Mouse (Mus musculus): ENCODE measurements at regions not wholly inside any gene's neighbourhood (a gene's known extent, or its start where the extent isn't known, plus 50 kb on each side); places are given as distances from the start of the nearest gene placed in this dataset.
"Not testable (repeated sequence)": the region's sequence is repeated elsewhere in the genome, so short reads cannot be mapped to it uniquely, and the experiment has no call there.

DNA sequence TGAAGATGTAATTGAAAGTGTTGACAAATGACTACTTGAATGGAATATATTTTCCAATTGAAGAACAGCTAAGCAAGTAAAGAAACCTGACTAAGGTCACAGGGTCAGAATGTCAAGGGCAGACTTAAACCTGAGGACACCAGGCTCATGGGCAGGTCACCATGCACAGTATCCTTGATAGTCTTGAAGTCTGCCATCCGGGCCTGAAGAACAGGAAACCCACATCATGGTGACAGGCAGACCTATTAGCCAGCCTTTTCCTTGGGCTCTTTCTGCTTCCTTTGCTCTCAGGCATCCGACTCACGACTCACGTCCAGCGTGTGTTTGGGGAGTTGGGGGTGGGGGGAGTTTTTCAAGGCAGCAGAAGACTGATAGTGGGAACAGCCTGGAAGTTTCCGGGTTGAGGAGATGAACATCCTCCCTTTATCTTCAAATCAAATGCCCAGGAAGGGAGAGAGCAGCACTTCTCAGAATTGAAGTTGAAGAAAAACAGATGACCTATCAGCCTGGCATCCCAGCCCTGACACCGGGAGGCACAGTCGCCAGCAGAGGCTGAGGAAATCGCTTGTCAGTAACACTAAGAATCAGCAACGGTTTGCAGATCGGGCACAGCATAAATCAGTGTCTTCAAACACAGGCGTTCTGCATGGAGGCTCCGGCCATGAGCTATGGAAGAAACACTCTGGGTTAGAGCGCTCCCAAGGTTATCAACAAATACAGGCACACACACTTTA is 163.5 kb downstream of the Opa1 start:
- DNase-seq (ENCODE audit: low spot score in 2 of 2), result no peak

DNA sequence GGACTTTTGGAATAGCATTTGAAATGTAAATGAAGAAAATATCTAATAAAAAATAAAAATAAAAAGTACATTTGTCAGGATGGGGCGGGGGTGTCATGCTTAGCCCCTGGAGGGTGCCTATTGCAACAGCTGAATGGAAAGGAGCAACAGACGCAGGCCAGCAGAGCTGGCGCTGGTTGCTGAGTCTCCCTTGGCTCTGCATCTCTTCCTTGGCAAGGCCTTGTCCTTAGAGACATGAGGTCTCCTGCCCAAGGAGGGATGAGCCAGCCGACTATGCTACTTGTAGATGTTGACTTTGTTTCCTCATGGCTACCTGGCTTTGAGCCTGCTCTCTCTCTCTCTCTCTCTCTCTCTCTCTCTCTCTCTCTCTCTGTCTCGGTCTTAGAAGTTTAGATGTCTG is 166.4 kb downstream of the Opa1 start:
- DNase-seq (ENCODE audit: low spot score in 2 of 2), result no peak

DNA sequence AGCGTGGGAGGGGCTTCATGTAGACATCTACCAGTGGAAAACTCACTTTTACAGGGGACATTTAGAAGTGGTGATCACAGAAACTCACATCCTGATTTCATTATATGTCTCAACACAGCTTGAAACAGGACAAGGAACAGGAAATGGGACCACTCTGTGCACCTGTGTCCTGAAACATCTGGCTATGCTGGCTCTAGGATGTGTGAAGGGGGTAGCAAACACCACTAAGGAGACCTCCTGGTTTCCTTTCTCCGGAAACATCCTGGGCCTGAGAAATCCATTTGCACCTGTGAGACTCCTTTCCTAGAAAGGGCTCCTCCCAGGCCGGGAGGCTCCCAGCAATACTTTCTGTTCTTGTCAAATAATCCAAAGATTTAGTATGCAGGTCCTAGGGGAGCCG is 167.1 kb downstream of the Opa1 start:
- no peak for DNase-seq (ENCODE audit: low spot score in 2 of 2)

DNA sequence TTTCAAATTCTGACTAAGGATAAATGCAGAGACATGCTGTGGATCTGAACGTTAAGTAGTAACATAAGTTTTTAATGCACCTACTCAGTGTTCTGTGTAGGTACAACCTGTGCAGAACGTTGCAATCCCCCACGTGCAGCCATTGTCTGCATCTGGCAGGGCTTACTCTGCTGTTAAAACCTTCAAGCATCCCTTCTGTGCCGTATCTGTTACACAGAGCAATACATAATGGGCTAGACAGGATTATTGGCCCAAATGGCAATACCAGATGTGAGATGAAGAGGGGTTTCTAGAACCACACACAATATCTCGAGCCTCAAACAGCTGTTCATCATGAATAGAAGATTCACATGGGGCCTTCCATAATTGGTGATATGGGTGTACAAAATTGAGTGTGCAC is 170.0 kb downstream of the Opa1 start:
- no peak for DNase-seq (ENCODE audit: low spot score in 2 of 2)

DNA sequence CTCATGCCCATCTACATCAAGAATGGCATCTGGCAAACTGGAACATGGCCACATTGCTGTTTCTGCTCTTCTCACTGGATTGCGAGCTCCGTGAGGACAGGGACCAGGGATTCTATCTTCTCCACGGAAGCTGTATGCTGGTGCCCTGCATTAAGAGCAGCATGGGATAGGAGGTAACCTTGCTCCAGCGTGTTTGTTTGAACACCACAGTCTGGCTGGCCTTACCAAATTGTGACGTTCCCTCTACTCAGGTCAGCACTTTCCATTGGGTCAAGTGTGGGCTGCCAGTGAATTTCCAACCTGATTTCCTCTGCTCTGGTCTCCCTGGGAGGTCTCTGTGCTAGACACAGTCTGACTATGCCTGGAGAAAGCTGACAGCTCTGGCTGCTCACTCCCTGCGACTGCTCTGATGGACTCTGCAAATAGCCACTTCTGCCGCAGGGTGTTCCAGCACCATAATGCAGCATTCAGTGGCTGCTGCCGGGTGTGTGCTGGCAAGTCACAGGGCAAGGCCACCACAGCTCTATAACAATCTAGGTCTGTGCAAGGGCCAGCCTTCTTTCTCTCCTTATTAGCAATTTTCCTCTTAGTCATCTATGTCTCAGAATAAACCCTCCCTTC is 175.6 kb downstream of the Opa1 start:
- DNase-seq (ENCODE audit: low spot score in 2 of 2), result no peak

DNA sequence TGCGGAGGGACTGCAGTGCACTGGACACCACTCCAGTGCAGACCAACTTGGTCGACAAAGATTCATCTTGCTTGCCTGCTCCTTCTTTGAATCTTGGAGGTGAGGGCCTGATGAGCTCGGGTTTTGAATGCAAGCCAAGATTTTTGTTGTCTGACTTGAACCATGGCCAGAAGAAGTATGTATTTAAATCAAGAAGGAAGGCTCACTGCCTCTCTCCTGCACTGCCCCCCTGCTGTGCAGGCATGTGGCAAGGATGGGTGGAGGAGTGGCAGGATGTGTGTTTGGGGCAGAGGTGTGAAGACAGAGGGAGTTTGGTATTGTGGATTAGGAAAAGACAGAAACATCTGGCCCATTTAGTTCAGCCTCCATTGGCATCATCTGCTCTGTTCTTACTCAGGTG is 179.1 kb downstream of the Opa1 start:
- DNase-seq (ENCODE audit: low spot score in 2 of 2), result no peak

DNA sequence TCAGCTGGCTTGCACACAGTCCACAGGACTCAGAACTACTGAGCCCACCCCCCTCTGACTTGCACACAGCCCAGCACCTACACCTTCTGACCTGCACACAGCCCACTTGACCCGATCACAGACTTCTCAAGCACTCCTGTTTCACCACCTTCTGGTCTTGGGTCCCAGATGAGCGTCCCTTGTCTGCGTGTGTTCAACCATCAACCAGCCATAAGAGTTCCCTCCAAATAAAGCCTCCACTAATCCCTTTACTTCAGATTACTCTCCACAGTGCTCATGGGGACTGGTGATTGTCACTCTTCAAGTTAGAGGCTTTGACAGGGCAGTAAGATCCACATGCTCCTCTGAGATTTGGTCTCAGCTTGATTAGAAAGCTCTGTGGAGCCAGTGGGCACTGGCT is 180.3 kb downstream of the Opa1 start:
- no peak for DNase-seq (ENCODE audit: low spot score in 2 of 2)

DNA sequence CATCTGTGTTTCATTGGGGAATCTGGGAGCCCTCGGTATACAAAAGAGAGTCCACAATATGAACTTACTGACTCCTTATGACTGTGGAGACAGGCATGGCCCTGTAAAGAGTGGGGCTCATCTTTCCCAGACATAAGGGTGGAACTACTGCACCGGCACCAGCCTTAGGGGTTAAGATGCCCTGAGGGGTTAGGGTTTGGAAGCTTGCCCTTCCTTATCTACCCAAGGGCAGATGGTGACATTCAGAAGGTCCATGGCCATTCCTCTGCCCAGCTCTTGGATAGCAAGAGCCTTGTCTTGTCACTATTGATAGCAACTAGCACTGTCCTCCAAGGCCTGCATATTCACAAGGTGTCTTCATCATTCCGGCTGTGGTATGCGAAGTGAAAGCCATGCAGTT is 181.5 kb downstream of the Opa1 start:
- no peak for DNase-seq (ENCODE audit: low spot score in 2 of 2)

DNA sequence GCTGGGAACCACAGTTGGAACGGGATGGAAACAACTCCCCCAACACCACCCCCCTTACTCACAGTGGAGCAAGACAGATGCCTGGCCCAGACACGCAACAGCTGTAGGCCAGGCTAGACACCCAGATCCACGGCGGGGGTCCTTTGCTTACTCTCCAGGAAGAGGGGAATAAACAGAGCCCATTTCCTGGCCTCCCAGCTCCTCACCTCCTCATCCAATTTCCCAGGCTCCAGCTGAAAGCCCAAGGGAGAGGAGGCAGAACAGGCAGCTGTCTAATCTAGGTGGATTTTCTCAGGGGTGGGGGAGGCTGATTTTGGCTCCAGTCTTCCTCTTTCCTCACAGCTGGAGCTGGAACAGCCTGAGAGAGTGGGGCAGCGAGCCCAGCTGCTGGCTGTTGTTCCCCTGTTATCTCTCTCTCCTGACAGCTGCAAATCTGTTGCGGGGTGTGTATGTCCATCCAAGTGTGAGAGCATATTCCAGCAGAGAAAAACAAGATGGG is 182.7 kb downstream of the Opa1 start:
- peak; percentile 63 to 82 for DNase-seq (ENCODE audit: low spot score in 2 of 2)

DNA sequence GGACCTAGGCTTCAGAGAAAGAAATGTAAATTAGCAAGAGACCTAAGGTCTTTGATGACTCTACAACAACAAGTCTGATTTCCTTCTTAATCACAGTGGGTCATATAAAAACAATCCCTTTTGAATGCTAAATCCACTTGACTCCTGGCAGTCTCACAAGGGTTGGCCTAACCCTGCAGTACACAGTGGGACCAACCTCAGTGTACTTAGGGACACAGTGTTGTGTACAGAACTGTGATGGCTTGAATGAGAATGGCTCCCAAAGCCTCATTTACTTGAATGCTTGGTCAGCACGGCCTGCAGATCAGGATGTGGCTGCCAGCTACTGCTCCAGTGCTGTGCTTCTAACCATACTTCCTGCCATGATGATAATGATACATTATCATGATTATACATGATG is 185.2 kb downstream of the Opa1 start:
- no peak for DNase-seq (ENCODE audit: low spot score in 2 of 2)

DNA sequence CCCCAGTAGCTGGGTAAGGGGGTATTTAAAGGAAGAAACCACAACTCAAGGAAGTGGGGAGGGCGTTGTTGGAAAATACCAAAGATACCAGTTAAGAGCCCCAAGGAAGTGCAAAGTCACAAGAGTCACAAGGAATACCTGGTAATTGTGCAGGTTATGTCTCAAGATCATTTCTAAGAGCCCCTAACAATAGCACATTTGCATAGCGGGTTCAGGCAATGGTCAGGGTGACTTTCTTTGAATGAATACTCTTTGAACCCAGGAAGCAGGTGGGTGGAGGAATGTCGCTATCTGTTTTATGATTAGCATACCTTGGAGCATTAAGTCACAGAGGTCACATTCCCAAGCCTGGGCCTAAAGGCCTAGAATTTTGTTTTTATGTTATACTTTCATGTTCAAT is 186.7 kb downstream of the Opa1 start:
- not testable (repeated sequence) for DNase-seq (ENCODE audit: low spot score in 2 of 2)

DNA sequence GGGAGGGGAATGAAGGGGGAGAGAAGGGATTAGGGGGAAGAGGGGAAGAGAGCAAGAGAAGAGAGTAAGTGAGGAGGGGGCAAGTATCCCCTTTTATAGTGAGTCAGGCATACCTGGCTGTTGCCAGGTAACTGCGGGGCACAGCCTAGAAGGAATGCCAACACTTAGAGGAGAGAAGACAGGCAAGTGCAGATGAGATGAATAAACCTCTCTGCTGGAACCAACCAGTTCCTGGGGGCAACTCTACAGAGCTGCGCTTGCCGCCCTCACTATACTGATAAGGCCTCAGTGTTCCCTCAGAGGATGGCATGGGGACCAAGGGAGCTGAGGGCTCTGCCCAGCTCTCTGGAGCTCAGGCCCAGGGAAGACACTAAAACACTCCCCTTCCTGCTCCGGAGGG is 192.2 kb downstream of the Opa1 start:
- DNase-seq (ENCODE audit: low spot score in 2 of 2), result no peak

DNA sequence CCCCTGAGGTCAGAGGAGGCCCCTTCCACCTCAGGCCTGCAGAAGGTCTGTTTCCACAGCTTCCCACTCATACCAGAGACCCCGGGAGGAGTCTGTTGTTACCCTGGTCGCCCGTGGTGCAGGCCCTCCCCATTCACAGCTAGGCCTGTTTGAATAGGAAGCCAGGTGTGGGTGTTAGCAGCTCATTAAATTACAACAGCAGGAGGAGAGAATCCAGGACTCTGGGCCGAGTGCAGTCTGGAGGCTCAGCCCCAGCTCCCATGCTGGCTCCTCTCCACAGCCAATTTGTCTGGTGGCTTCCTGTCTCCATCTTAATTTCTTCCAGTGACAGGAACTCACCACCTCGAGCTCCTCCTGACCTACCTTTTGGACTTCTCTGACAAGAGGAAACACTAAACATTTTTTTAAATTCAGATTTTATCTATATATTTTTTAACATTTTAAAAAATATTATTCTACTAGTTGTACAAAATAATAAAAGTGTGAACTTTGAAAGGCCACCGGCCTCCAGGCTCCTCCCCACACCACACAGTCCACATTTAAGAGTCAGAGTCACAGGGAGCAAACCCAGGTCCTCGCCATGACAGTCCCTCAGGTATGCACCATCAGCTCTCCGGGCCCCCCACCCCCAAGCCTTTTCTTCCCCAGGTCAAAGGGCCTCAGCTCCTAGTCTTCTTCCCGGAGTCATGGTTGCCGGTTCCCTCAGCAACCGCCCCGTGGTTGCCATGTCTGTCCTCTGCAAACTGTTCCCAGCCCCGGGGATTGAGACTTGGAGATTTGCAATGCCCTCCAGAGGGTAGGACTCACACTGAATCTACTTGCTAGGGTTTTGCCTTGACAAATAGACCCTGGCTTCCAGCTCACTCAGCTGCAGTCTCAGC is 192.8 kb downstream of the Opa1 start:
- DNase-seq (ENCODE audit: low spot score in 2 of 2), result no peak

DNA sequence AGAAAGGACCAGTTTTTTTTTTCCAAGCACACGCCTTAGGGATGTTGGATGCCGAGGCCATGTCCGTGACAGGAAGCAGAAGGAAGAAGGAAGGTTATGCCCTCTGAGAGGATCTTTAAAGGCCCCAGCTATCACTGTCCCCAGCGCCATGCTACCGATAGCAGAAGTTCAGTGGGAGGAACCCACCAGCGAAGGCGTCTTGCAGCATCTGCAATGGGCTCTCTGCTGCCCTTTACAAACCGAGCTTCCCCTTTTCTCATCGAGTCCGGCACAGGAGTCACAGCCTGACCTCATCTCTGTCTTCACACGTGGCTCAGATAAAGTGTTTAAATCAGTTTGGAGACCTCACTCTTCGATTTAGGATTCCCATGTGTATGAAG is 193.5 kb downstream of the Opa1 start:
- DNase-seq (ENCODE audit: low spot score in 2 of 2), result no peak

DNA sequence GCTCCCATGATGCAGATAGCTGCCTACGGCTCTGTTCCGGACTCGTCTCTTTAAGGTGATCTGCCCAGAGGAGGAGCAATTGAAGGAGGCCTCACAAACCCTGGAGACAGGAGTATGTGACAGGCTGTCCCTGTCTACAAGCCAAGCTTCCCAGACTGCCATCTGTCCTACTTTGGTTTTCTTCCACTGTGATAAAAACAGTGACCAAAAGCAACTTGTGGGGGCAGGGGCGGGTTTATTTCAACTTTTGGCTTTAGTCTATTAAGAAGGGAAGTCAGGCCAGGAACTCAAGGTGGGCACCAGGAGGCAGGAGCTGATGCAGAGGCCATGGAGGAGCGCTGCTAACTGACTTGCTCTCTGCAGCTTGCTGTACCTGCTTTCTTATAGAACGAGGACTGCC is 193.9 kb downstream of the Opa1 start:
- no peak for DNase-seq (ENCODE audit: low spot score in 2 of 2)

DNA sequence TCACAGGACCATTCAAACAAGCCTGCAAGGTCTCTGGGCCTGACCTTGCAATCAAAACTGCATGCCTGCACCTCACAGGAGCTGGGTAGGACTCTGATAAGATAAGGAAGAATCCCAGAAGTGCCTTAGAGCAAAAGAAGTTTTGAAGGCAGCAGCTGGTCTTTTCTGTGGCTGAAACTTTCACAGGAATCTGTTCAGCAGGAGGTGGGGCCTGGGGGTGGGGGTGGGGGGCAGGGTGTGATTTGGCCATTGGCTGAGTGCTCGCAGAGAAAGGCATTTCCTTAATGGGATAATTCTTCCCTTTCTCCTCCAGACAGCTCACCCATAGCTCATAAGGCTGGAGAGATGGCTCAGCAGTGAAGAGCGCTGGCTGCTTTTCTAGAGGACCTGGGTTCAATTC is 195.8 kb downstream of the Opa1 start:
- DNase-seq (ENCODE audit: low spot score in 2 of 2), result no peak

DNA sequence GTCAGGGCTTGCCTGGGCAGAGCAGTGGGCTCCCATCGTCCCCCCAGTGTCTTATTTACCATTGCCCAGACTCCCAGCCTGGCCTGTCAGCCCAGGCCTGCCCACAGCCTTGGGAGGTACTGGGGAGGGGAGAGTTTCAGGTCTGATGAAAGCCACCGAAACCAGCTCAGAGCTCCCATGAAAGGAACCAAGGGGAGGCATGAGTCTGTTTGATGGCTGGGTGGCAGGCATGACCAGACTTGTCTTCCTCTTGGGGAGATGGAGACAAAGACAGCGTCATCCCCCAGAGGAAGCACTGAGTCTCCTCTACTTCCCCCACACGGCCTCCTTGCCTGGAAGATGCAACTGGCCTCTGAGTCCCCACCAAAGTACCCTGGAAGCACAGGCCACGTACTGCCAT is 196.7 kb downstream of the Opa1 start:
- no peak for DNase-seq (ENCODE audit: low spot score in 2 of 2)

DNA sequence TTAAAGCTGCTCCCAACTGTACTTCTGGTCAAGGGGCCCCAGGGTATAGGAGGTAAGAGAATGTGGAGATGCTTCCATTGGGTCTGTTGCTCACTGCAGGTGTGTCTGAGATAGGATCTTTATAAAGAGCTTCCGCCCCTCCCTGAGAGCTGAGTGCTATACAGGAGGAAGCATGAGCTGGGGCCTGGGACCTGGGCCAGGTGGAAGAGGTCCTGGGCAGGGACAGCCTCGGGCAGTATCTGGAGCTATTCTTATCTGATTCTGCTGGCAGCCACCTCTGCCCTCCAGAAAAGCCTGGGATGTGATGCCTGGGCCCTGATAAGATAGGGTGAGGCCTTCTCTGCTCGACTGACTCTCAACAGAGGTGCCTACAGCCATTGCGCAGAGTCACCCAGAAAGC is 203.3 kb downstream of the Opa1 start:
- no peak for DNase-seq (ENCODE audit: low spot score in 2 of 2)

DNA sequence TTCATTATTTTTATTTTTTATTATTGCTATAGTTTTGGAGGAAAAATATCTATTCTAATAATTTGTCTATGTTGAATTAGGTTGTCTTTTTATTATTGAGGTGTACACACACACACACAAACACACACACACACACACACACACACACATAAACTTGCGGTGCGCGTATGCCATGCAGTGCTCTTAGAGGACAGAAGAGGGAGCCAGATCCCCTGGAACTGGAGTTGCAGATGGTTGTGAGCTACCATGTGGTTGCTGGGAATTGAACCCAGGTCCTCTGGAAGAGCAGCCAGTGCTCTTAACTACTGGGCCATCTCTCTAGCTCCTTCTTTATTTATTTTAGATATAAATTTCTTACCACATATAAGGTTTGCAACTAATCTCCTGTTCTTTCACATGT is 206.0 kb downstream of the Opa1 start:
- DNase-seq (ENCODE audit: low spot score in 2 of 2), result no peak

DNA sequence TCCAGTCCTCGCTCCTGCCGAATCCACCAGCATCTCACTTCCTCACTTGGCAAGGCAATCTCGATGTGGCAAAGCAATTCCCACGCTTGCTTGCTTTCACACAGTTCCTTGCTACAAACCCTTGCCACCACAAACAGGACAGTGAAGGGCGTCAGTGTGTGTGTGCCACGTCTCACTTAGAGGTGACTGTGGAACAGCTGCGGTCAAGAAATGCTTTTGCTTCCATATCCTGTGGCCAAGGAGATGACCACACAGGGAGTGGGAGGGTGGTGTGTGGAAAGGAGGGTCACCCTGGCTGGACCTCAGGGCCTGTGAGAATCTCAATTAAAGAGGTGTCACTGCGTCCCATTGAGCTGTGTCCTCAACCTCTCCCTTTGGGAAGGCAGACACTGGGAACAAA is 207.4 kb downstream of the Opa1 start:
- DNase-seq (ENCODE audit: low spot score in 2 of 2), result no peak

DNA sequence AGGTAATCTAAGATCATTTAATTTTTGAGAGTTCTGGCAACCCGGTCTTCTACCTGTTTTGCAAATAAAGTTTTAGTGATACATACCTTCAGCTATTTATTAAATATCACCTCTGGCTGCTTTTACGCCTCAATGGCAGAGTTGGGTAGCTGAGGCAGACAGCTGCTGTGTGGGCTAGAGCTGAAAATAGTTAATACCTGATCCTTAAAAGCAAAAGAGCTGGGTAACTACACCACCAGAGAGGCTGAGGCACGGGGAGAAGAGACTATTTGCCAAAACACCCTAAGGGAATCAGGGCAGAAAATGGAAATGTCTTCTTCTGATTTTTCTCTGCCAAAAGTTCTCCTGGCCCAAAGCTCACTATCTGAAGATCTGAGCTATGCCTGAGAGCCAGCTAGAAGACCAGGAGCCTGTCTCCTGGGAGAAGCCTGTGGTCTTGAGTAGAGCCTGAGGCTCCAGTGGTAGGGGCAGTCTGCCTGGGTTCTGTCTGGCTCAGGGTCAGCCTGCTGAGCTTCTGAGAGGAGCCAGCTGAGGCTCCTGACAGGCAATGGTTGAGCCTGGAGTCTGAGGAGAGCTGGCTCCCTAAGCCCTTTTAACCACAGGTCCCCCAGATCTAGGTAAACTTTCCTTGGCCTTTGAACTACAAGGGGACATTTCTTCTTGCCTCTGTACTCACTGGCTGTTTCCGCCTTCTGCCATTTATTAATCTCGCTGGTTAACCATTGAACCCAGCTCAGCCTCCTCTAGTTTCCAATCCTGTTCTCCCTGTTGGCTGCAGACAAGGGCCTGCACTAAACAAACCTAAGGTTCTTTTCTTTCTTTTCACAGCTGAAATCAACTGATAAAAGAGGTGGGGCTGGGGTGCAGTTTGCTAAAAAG is 208.7 kb downstream of the Opa1 start:
- no peak for DNase-seq (ENCODE audit: low spot score in 2 of 2)

All from gastrocnemius, postnatal 4 days (tissue).